Mouse (Mus musculus): ENCODE measurements at regions not wholly inside any gene's neighbourhood (a gene's known extent, or its start where the extent isn't known, plus 50 kb on each side); places are given as distances from the start of the nearest gene placed in this dataset.

DNA sequence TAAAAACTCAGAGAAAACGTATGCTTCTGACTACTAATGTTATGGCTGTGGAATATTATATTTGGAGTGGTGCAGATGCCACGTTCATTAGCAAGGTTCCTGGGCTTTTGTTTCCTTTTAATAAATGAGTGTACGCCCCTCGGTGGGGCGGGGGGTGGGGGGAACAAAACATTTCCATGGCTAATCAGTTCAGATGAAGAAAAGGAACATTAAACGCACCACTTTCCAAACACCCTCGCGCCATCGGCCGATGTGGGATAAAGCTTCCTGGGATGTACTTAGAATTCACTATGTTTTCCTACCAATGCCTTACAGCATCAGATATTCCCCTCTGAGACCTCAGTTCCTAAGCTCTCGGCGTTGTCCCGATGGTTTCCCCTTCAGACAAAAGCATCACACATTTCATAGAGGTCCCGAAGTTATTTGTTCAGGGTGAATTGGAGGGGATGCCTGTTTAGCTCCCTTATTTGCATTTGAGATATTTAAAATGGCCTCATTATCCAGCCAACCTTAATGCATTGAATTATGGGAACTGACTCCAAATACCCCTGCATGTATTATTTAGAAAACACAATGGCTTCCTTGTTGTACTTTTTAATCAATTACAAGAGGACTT, 155.5 kb upstream of the Pmfbp1 start:
- TF ChIP-seq USF1 (IDR thresholded peaks at IDR 0.05; ENCODE audit: low read depth) (no peak), TCF3 (IDR thresholded peaks at IDR 0.05; ENCODE audit: insufficient read length, low read depth) (no peak), POLR2A (IDR thresholded peaks at IDR 0.05; ENCODE audit: insufficient read length, low read depth) (no peak), POLR2AphosphoS2 (IDR thresholded peaks at IDR 0.05; ENCODE audit: insufficient read length, low read depth) (no peak), TCF12 (IDR thresholded peaks at IDR 0.05; ENCODE audit: insufficient read depth, poor library complexity, severe bottlenecking) (no peak), MAX (IDR thresholded peaks at IDR 0.05; ENCODE audit: low read depth) (no peak), MYOD1 (IDR thresholded peaks at IDR 0.05; ENCODE audit: control insufficient read depth in 1 of 3, insufficient read length in 2 of 3, low read depth in 2 of 3) (no peak), REST (IDR thresholded peaks at IDR 0.05; ENCODE audit: insufficient read depth, insufficient read length) (no peak), CEBPB (IDR thresholded peaks at IDR 0.05; ENCODE audit: insufficient read depth, poor library complexity, severe bottlenecking) (no peak), E2F4 (IDR thresholded peaks at IDR 0.05; ENCODE audit: insufficient read depth) (no peak)
